In genomic region chr4:126291196-126291595, GRCm38 (mm10) we compare ENCODE assay signal across 20 mouse cellular contexts. TPM values are rescaled to one million over a fixed set of nuclear protein-coding genes. Genes with fewer than 3 reads are reported as not detected.
A peak's percentile ranks its signal among the peaks of the same experiment; 100 is the strongest.
DNase-seq lines count a peak whose midpoint lies in the region; ATAC-seq lines count a peak whose summit lies in the region.
"Had no signal": no experiment of that assay in that cellular context is flagged by ENCODE, and none has a peak within 500 bp of the region (broad histone marks: within the 10 kb centered on the region; RNA-seq: fewer than 3 reads in every experiment).

No protein-coding gene starts in this region.

- H3K27ac ChIP-seq in forebrain, embryonic 10.5 days: peak overlapping the region; percentile 31; the same call in 1 of the 2 replicates
- no peak overlapping the region for H3K27ac ChIP-seq in forebrain, embryonic 13.5 days
- H3K27ac ChIP-seq in lung, embryonic 16.5 days (ENCODE audit: low read length): no peak overlapping the region
- H3K27ac ChIP-seq in limb, embryonic 10.5 days: 0 out of 2 replicates have a peak overlapping the region, but pooled peaks have one; percentile 25
- H3K27ac ChIP-seq in midbrain, embryonic 14.5 days (replicated peaks; ENCODE audit: low read depth, low read length): no peak overlapping the region
- H3K27ac ChIP-seq: hindbrain, embryonic 12.5 days; kidney, embryonic 15.5 days; midbrain, embryonic 10.5 days; neural tube, embryonic 15.5 days had no signal

- no peak overlapping the region for H3K4me2 ChIP-seq in forebrain, embryonic 13.5 days
- H3K4me2 ChIP-seq in lung, embryonic 16.5 days (ENCODE audit: low read depth, low read length): no peak overlapping the region
- H3K4me2 ChIP-seq in midbrain, embryonic 14.5 days (ENCODE audit: low read length): no peak overlapping the region
- H3K4me2 ChIP-seq: hindbrain, embryonic 12.5 days; kidney, embryonic 15.5 days; neural tube, embryonic 15.5 days had no signal

- no peak for DNase-seq in forebrain, embryonic 10.5 days (ENCODE audit: extremely low spot score, low spot score)
- DNase-seq in lung, adult 18-20 months: no peak
- DNase-seq in limb, embryonic 10.5 days (ENCODE audit: low spot score): no peak
- DNase-seq in embryo, embryonic 9.5 days (ENCODE audit: extremely low spot score): no peak
- DNase-seq in MN1 (ENCODE audit: low spot score): no peak
- DNase-seq in midbrain, embryonic 14.5 days: no peak
- DNase-seq: adrenal gland, adult 2 months; cerebellum, adult 11 months; cerebellum, adult 9-11 months; forebrain, postnatal 0 days; heart, postnatal 14 days; lung, postnatal 10 days; thymus, adult 2 months had no signal

- H3K4me3 ChIP-seq in forebrain, embryonic 10.5 days: no peak overlapping the region
- H3K4me3 ChIP-seq in forebrain, embryonic 13.5 days: no peak overlapping the region
- no peak overlapping the region for H3K4me3 ChIP-seq in lung, embryonic 16.5 days (ENCODE audit: low read length)
- H3K4me3 ChIP-seq in limb, embryonic 10.5 days: no peak overlapping the region
- no peak overlapping the region for H3K4me3 ChIP-seq in midbrain, embryonic 14.5 days (replicated peaks; ENCODE audit: low read depth, low read length)
- H3K4me3 ChIP-seq: hindbrain, embryonic 12.5 days; kidney, embryonic 15.5 days; midbrain, embryonic 10.5 days; neural tube, embryonic 15.5 days had no signal

- H3K36me3 ChIP-seq in forebrain, embryonic 10.5 days (replicated peaks): no peaks in the 10 kb centered on the region
- H3K36me3 ChIP-seq in forebrain, embryonic 13.5 days (ENCODE audit: poor library complexity, severe bottlenecking): no peaks in the 10 kb centered on the region
- no peaks in the 10 kb centered on the region for H3K36me3 ChIP-seq in lung, embryonic 16.5 days (ENCODE audit: control insufficient read depth, insufficient read depth, low read length)
- no peaks in the 10 kb centered on the region for H3K36me3 ChIP-seq in limb, embryonic 10.5 days
- H3K36me3 ChIP-seq in midbrain, embryonic 14.5 days (ENCODE audit: control insufficient read depth, insufficient read depth, low read length): no peaks in the 10 kb centered on the region
- H3K36me3 ChIP-seq: hindbrain, embryonic 12.5 days; kidney, embryonic 15.5 days; midbrain, embryonic 10.5 days; neural tube, embryonic 15.5 days had no signal

- H3K9me3 ChIP-seq in forebrain, embryonic 10.5 days: no peaks in the 10 kb centered on the region
- H3K9me3 ChIP-seq in forebrain, embryonic 13.5 days (replicated peaks): no peaks in the 10 kb centered on the region
- H3K9me3 ChIP-seq in lung, embryonic 16.5 days (ENCODE audit: control insufficient read depth, low read length): no peaks in the 10 kb centered on the region
- no peaks in the 10 kb centered on the region for H3K9me3 ChIP-seq in limb, embryonic 10.5 days (replicated peaks)
- H3K9me3 ChIP-seq in midbrain, embryonic 14.5 days (ENCODE audit: control insufficient read depth, low read length): no peaks in the 10 kb centered on the region
- H3K9me3 ChIP-seq: hindbrain, embryonic 12.5 days; kidney, embryonic 15.5 days; midbrain, embryonic 10.5 days; neural tube, embryonic 15.5 days had no signal

- WGBS in forebrain, embryonic 10.5 days: 24% methylated on average over 13 of the region's 13 CpGs
- 27% methylated on average over 13 of the region's 13 CpGs for whole genome bisulfite sequencing in forebrain, embryonic 13.5 days
- 13% methylated on average over 13 of the region's 13 CpGs for WGBS in lung, embryonic 16.5 days
- 46% methylated on average over 13 of the region's 13 CpGs for WGBS in limb, embryonic 10.5 days
- 20% methylated on average over 13 of the region's 13 CpGs for WGBS in midbrain, embryonic 14.5 days

- H3K27me3 ChIP-seq in forebrain, embryonic 10.5 days (ENCODE audit: poor library complexity, severe bottlenecking): peaks cover 76% of the 10 kb centered on the region
- H3K27me3 ChIP-seq in forebrain, embryonic 13.5 days: peaks cover 70% of the 10 kb centered on the region
- H3K27me3 ChIP-seq in lung, embryonic 16.5 days (ENCODE audit: control insufficient read depth, insufficient read depth, low read depth, low read length): peaks cover 21% of the 10 kb centered on the region
- peaks cover 71% of the 10 kb centered on the region for H3K27me3 ChIP-seq in limb, embryonic 10.5 days (ENCODE audit: low read depth, poor library complexity, severe bottlenecking)
- peaks cover 37% of the 10 kb centered on the region for H3K27me3 ChIP-seq in midbrain, embryonic 14.5 days (ENCODE audit: control insufficient read depth, insufficient read depth, low read length)

- peaks cover 37% of the 10 kb centered on the region for H3K4me1 ChIP-seq in forebrain, embryonic 10.5 days
- peaks cover 8% of the 10 kb centered on the region for H3K4me1 ChIP-seq in forebrain, embryonic 13.5 days
- peaks cover 11% of the 10 kb centered on the region; the same call in 1 of the 2 replicates for H3K4me1 ChIP-seq in lung, embryonic 16.5 days (replicated peaks; ENCODE audit: control insufficient read depth, insufficient read depth, low read length)
- peaks cover 30% of the 10 kb centered on the region for H3K4me1 ChIP-seq in limb, embryonic 10.5 days
- H3K4me1 ChIP-seq in midbrain, embryonic 14.5 days (ENCODE audit: control insufficient read depth, insufficient read depth, low read length): no peaks in the 10 kb centered on the region

- no peak overlapping the region for H3K9ac ChIP-seq in forebrain, embryonic 13.5 days
- peak overlapping the region; percentile 25; the same call in 1 of the 2 replicates for H3K9ac ChIP-seq in lung, embryonic 16.5 days (ENCODE audit: low read length)
- H3K9ac ChIP-seq in midbrain, embryonic 14.5 days (replicated peaks; ENCODE audit: low read length): no peak overlapping the region
- H3K9ac ChIP-seq: forebrain, postnatal 0 days; hindbrain, embryonic 12.5 days; kidney, embryonic 15.5 days; neural tube, embryonic 15.5 days had no signal

- no peak for ATAC-seq in forebrain, embryonic 13.5 days
- ATAC-seq in lung, embryonic 16.5 days (ENCODE audit: low read depth): no peak
- ATAC-seq in midbrain, embryonic 14.5 days (ENCODE audit: low FRiP score, low TSS enrichment): no peak
- ATAC-seq: forebrain, postnatal 0 days; intestine, postnatal 0 days had no signal

RNA-seq across cellular contexts. Expression of gene Col8a2, which starts 4.6 kb away (rescaled TPM):
- polyA plus RNA-seq in forebrain, embryonic 10.5 days (2016; fragmentation: Nextera tagmentation; extraction: Ambion mirVana): 5.9 and 6.8 TPM in 2 replicates
- polyA plus RNA-seq in forebrain, embryonic 13.5 days (2015; fragmentation: Nextera tagmentation; extraction: Ambion mirVana): 0.96 and 1.4 TPM in 2 replicates
- polyA plus RNA-seq in lung, embryonic 16.5 days (2015; fragmentation: Nextera tagmentation; extraction: Ambion mirVana): 3.6 and 4.6 TPM in 2 replicates
- 0.65 and 1.4 TPM in 2 replicates for polyA plus RNA-seq in limb, embryonic 10.5 days (2016; fragmentation: Nextera tagmentation; extraction: Ambion mirVana)
- 0.57 and 1.1 TPM in 2 replicates for polyA plus RNA-seq in midbrain, embryonic 14.5 days (2014; fragmentation: Nextera tagmentation; extraction: Ambion mirVana)

RNA-seq across cellular contexts. Expression of gene Trappc3, which starts 29.1 kb away (rescaled TPM):
- polyA plus RNA-seq in forebrain, embryonic 10.5 days (2016; fragmentation: Nextera tagmentation; extraction: Ambion mirVana): 84.8 and 86.8 TPM in 2 replicates
- polyA plus RNA-seq in forebrain, embryonic 13.5 days (2015; fragmentation: Nextera tagmentation; extraction: Ambion mirVana): 141 and 143 TPM in 2 replicates
- 101 and 107 TPM in 2 replicates for polyA plus RNA-seq in lung, embryonic 16.5 days (2015; fragmentation: Nextera tagmentation; extraction: Ambion mirVana)
- polyA plus RNA-seq in limb, embryonic 10.5 days (2016; fragmentation: Nextera tagmentation; extraction: Ambion mirVana): 83.1 and 95.3 TPM in 2 replicates
- polyA plus RNA-seq in midbrain, embryonic 14.5 days (2014; fragmentation: Nextera tagmentation; extraction: Ambion mirVana): 37.1 and 124 TPM in 2 replicates

RNA-seq across cellular contexts. Expression of gene Adprhl2, which starts 30.3 kb away (rescaled TPM):
- polyA plus RNA-seq in forebrain, embryonic 10.5 days (2016; fragmentation: Nextera tagmentation; extraction: Ambion mirVana): 91.6 TPM in 2 replicates
- polyA plus RNA-seq in forebrain, embryonic 13.5 days (2015; fragmentation: Nextera tagmentation; extraction: Ambion mirVana): 70.9 and 81.6 TPM in 2 replicates
- polyA plus RNA-seq in lung, embryonic 16.5 days (2015; fragmentation: Nextera tagmentation; extraction: Ambion mirVana): 61.0 and 65.3 TPM in 2 replicates
- 95.1 and 97.5 TPM in 2 replicates for polyA plus RNA-seq in limb, embryonic 10.5 days (2016; fragmentation: Nextera tagmentation; extraction: Ambion mirVana)
- 64.2 and 76.6 TPM in 2 replicates for polyA plus RNA-seq in midbrain, embryonic 14.5 days (2014; fragmentation: Nextera tagmentation; extraction: Ambion mirVana)

RNA-seq across cellular contexts. Expression of gene Tekt2, which starts 34.3 kb away (rescaled TPM):
- 2.3 TPM in 2 replicates for polyA plus RNA-seq in forebrain, embryonic 10.5 days (2016; fragmentation: Nextera tagmentation; extraction: Ambion mirVana)
- 10.0 and 11.2 TPM in 2 replicates for polyA plus RNA-seq in forebrain, embryonic 13.5 days (2015; fragmentation: Nextera tagmentation; extraction: Ambion mirVana)
- 13.2 and 14.9 TPM in 2 replicates for polyA plus RNA-seq in lung, embryonic 16.5 days (2015; fragmentation: Nextera tagmentation; extraction: Ambion mirVana)
- 0.35 and 0.98 TPM in 2 replicates for polyA plus RNA-seq in limb, embryonic 10.5 days (2016; fragmentation: Nextera tagmentation; extraction: Ambion mirVana)
- polyA plus RNA-seq in midbrain, embryonic 14.5 days (2014; fragmentation: Nextera tagmentation; extraction: Ambion mirVana): 7.4 and 9.7 TPM in 2 replicates

RNA-seq across cellular contexts. Expression of gene Map7d1, which starts 35.1 kb away (rescaled TPM):
- polyA plus RNA-seq in forebrain, embryonic 10.5 days (2016; fragmentation: Nextera tagmentation; extraction: Ambion mirVana): 45.6 and 47.1 TPM in 2 replicates
- polyA plus RNA-seq in forebrain, embryonic 13.5 days (2015; fragmentation: Nextera tagmentation; extraction: Ambion mirVana): 53.5 and 58.2 TPM in 2 replicates
- polyA plus RNA-seq in lung, embryonic 16.5 days (2015; fragmentation: Nextera tagmentation; extraction: Ambion mirVana): 26.0 and 26.9 TPM in 2 replicates
- 56.2 and 63.2 TPM in 2 replicates for polyA plus RNA-seq in limb, embryonic 10.5 days (2016; fragmentation: Nextera tagmentation; extraction: Ambion mirVana)
- 78.3 and 85.3 TPM in 2 replicates for polyA plus RNA-seq in midbrain, embryonic 14.5 days (2014; fragmentation: Nextera tagmentation; extraction: Ambion mirVana)

Comparison
In these comparisons a context has a peak if more than half of its experiments do, and no peak if none do; other contexts are left out.
1. H3K27ac ChIP-seq: peak in forebrain, embryonic 10.5 days (single experiment) and limb, embryonic 10.5 days (single experiment); none in forebrain, embryonic 13.5 days (single experiment), lung, embryonic 16.5 days (single experiment) and midbrain, embryonic 14.5 days (single experiment).